Mouse (Mus musculus): ENCODE data around the gene Tspan3. TPM values are rescaled to one million over a fixed set of nuclear protein-coding genes. Genes with fewer than 3 reads are reported as not detected.

Gene Tspan3
- total RNA-seq (2021): 100 to 1,000 TPM; 112 to 141 TPM
- long read RNA-seq, experiment 1, transcript Tspan3-201 (7 exons, 1,716 nt): major isoform, 174 of 177 reads
- long read RNA-seq, experiment 1, partial matches to known transcripts: 2 of 177 reads
- long read RNA-seq, experiment 1, other reads (novel, unspliced or antisense): 1 of 177 reads
- long read RNA-seq, experiment 2, transcript Tspan3-201 (7 exons, 1,716 nt): major isoform, 469 of 493 reads
- long read RNA-seq, experiment 2, partial matches to known transcripts: 6 of 493 reads
- long read RNA-seq, experiment 2, other reads (novel, unspliced or antisense): 18 of 493 reads

DNA sequence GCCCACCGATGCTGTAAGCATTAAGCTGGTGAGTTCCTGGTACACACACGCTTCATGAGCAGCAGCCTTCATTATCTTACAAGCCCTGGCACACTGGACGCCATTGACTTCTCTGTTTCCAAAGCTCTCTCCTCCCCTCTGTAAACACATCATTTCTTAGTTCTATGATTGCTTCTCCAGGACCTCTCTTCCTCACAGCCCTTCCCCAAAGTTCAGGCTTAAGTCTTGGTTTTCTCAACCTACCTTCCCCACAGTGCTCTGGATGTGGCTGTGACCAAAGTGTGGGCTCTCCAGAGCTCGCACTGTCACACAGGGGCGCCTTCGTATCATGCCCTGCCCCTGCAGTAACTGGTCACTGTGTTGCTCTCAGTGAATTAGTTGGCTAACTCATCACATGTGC lies at the start of gene Tspan3:
Gene Tspan3 (minus strand): TSS at position 101 of the 400 bp plus-strand sequence.
- no peak for DNase-seq (ENCODE audit: low spot score in 2 of 2)

DNA sequence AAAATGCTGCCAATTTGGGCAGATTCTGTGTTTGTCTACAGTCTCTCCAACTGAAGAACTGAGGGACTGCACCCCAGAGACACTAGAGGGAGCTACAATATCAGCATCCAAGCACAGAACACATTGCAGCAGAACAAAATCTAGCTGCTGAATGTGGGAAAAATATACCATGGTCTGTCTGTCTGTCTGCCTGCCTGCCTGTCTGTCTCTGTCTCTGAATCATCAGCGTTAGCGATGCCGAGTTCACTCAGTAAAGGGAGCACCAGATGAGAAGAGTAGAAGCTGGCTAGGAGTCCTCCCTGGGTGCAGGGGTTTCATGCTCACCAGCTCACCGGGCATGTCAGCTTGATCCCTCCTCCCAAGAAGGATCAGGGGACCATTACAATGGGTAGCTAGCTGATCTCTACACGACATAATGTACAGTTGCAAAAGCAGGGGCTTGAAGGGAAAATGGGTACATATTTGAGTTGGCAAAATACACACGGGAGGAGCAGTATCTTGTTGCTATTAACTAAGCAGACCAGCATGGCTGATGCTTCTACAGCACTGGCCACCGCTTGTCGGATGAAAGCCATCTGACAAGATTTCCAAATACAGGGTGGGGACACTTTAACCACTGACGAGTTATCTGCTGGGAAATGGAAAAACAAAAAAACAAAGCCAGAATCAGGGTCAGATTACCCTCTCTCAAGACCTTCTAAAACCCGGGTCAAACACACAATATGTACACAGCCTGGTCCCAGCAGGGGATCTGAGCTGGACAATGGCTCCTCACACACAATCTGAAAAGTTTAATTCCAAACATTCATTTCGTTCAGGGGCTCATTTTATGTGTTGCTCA lies 48.4 kb upstream of the Tspan3 start:
- peak in 1 of 2 experiments; percentile 26 for DNase-seq (ENCODE audit: low spot score in 2 of 2)

DNA sequence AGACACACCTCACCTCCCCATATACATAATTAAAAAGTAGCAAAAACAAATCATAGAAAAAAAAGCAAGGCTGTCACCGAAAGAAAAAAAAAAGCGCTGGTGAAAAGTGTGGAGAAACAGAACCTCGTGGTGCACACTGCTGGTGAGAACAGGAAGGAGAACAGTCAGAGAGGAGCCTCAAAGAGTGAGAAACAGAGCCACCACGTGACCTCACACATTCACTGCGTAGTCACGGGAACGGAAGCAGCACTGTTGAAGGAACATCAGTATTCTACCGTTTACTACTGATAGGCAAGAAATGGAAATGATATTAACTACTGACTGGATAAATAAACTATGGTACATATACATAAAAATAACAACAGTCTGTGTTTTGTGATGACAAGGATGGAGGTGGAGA lies 43.5 kb upstream of the Tspan3 start:
- no peak for DNase-seq (ENCODE audit: low spot score in 2 of 2)

DNA sequence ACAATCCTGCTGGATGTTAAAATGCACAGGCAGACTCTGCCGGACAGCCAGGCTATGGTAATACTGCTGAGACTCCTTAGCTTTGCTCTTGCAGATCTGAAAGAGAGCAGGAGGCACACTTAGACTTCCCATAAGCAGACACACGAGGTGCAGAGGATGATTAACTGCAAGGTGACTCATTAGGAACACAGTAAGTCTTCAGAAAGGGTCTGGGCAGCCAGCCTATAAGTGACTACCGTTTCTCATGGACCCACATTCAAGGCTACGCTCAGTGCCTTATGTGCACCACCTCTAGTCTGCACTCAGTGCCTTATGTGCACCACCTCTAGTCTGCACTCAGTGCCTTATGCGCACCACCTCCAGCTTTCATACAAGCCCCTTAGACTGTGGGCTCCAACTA lies 42.2 kb upstream of the Tspan3 start:
- no peak for DNase-seq (ENCODE audit: low spot score in 2 of 2)

DNA sequence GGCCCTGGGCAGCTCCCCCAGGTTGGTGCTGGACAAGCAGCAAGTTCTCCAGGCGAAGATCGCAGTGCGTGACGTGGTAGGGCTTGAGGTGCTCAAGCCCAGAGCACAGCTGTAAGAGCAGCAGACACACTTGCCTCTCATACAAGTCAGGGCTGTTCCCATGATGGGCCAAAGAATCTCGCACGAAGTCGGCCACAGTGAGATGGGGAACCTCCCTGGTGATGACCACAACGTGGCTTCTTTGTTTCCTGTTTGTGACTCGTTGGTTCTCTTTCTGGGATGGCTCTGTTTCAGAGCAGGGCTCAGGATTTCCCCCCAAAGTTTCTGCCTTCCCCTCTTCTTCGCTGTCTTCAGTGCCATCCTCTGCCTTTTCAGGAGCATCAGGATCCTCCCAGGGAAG lies 41.8 kb upstream of the Tspan3 start:
- DNase-seq (ENCODE audit: low spot score in 2 of 2): no peak

DNA sequence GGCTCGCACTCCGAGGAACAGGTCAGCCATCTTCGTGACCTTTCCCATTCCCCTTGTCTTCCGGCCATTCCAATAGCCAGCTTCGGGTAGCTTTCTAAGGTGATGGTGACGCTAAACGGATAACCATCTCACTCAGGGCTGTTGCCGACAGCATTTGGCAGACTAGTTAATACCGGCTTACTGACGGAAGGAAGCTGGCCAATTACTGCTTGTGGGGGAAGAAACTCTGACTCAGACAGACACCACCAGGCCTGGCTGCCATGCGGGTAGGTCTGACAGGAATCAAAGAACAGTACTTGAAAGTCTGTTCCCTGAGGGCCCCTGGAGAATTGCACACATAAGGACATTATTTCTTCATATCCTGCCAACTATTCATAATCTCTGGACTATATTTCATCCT lies 40.1 kb upstream of the Tspan3 start:
- no peak for DNase-seq (ENCODE audit: low spot score in 2 of 2)

DNA sequence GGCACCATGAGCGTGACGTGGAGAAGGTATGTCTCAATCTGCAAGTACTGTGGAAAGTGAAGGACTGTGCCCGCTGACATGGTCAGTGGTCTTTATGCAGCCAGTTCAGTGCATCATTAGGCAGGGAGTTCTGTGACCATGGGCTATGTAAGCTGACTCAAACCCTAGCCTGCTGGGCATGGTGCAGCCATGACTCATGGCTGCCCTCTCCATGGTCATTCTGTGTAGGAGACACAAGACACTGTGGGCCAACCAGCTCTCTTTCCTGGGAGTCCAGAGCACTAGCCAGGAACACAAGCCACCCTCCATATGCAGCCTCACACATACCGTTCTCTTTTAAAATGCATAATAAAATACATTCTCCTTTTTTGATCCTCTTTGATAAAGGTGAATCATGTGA lies 39.0 kb upstream of the Tspan3 start:
- DNase-seq (ENCODE audit: low spot score in 2 of 2): no peak

DNA sequence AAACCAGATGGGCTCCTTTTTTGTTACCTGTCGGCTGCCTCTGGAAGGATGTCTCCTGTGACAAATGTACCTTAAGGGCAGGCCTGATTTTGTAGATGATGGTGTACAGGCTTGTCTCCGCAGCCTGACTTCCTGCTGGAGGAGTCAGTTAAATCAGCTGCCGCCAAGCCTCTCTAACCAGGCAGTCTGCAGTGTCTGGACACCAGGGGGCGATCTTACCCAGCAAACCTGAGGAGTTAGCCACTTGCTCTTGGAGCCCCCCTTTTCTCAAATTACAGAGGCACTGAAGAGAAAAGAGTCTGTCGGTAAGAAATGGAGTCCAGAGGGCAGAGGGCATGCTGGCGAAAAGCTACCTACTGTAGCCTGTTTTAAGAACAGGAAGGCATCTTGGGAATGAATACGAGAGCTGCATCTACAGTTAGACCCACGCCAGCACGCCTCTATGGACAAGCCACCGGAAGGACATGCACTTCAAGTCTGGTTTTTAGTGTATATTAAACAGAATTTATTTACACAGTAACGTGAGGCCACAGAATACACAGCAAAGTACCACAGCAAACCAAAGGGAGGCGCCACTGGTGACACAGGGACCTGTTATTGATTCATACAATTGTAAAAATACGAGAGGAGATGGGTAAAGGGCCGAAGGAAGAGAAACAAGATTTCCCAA lies 35.5 kb upstream of the Tspan3 start:
- DNase-seq (ENCODE audit: low spot score in 2 of 2): peak; percentile 81 to 83

DNA sequence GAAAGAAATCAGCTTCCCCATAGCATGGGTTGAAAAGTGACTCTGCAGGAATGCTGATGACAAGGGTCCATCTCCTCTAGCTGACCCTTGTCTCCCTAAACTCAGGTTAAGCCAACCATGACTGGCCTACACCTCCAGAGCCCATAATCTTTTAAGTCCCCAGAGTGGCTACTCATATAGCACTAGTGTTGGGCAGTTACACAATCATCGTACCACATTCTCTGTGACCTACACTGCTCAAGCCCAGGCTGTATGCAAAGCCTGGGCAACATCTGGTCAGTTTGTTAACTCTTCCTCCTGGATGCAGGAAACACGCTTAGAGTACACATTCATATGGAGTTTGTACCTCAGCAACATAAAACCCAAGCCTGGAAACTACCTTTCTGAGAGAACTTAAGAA lies 34.9 kb upstream of the Tspan3 start:
- no peak for DNase-seq (ENCODE audit: low spot score in 2 of 2)

DNA sequence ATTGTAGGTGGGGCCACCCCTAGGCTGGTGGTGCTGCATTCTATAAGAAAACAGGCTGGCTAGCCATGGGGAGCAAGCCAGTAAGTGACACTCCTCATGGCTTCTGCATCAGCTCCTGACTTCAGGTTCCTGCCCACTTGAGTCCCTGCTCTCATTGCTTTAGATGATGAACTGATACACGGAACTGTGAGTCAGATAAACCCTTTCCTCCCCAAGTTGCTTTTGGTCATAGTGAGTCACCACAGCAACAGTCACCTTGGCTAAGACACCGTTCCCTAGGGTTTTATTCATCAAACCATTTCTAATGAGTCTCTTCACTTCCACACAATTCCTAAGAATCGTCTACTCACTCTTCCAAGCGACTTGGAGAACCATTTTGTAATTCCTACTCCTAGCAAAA lies 31.6 kb upstream of the Tspan3 start:
- DNase-seq (ENCODE audit: low spot score in 2 of 2): no peak

DNA sequence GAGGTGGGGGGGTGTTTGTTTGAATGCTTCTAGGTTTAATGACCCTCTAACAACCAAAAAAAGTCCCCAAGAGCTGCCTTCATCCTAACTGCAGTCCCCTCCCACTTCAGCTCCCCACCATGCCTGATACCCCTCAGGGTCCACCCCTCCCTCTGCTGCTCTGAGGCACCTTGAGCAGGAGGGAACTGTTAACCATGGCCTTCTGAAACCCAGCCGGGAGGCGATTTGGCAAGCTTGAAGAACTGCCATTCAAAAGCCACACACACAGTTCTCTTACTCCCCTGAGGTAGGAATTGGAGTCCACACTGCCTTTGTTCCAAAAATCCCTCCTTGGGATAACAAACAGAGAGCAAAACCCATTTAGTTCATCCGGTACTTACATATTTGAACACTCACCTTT lies 29.9 kb upstream of the Tspan3 start:
- DNase-seq (ENCODE audit: low spot score in 2 of 2): no peak

DNA sequence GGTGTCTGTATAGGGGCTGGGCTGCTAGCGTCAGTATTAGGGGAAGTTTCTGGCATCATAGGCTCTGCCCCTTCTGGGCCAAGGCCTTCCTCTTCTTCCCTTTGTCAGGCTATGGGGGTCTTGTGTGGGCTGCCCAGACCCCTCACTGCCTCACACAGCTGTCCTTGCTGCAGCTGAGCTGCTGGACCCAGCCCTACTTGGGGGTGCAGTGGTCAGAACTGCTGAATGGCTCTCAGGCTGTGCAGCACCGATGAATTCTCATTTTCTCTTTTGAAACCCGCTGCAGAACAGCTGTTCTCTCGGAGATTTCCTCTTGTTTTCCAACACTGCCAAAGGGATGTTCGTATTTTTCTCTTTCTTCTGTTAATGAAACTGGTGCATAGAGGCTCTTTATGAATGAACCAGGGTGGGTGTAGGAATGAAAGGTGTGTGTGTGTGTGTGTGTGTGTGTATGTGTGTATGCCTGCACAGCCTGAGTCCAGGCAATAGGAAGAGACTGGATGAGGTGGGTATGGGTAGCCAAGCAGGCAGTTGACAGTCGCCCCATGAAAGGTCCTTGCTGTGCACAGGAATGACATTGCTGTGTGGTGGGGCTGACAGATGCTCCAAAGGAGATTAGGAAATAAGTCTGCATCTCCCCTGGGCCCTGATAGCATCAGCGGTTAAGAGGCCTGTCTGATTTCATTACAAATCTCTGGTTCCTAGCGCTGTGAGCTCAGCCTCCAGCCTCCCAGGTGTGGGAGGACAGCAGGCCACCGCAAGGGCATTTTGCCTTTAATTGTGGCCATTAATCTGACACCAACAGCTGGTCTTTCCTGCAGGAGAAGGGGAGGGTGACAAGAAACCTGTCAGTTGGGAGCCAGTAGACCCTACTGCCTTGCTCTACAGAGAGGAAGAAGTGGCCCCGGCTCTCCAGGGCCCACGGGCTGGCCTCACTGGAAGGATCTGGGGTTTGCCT lies 26.5 kb upstream of the Tspan3 start:
- no peak for DNase-seq (ENCODE audit: low spot score in 2 of 2)

DNA sequence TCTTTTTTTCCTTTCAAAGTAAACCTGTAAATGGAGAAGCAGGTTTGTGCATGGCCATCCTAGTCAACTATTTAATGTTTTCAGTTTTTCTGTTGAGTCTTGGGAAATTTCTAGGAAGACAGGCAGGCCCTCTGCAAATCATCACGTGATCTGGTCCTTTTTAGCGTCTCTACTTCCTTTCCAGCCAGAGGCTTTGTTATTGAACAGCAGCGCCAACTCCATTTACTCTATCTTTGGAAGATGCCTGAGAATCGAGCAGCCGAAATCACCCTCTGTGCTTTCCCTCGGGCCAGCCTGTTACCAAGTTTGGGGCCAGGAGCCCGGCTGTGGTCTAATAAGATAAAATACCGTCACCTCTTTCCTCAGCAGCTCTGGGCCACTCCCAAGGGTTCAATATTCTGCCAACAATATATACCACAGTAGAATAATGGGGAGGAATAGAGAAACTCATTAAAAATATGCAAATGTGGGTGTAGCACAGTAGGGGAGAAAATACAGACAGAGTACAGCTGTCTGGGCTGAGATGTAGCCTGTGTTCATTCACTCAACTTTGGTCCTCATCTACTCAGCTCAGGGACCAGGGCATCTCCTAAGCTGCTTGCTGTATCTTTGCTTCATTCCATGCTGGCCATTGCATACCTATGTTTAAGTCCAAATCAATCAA lies 15.0 kb upstream of the Tspan3 start:
- DNase-seq (ENCODE audit: low spot score in 2 of 2): no peak

DNA sequence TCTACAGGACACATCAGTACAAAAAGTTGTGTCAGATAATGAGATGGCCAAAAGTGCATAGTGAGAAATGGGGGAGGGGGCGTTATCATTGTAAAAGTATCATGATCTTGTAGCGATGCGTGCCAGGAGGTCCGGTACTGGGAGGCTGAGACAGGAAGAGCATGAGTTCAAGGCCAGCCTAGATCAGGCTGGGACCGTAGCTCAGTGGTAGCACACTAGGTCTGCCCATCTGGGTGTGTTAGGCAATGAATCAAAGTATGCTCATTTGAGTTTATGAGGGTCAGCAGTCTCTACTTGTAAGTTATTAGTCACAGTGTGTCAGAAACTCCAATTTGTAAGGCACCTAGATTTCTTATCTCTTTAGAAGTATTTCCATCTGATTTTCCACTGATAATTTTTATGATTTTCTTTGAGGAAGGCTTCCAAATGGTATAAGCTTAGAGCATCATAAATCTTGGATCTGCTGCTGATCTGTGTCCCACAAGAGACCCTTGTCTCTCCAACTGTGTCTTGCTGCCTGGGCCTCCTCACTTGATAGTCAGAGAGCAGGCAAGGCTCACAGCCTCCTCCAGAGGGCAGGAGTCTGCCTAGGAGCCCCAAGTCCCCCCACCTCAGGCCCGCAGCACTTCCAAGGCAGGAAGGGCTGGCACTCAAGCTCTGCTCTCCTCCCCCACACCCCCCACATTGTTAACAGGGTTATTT lies 14.3 kb upstream of the Tspan3 start:
- DNase-seq (ENCODE audit: low spot score in 2 of 2): no peak

DNA sequence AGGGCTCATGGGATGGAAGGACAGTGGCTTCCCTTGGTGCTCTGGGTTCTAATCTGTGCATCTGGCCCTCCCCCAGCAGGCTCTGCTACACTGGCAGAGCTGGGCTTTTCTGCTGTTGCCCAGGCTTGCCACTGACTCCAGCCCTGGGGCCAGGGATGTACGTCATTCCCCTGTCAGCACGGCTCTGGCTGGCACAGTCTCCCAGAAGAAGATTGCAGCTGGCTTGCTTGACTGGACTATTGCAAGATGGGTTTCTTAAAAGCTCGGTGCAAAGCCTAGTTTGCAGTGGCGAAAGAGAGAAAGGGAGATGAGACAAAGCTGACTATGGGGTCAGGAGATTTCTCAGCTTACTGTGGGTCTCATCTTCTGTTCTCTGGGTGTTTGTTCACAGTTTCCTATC lies 12.1 kb upstream of the Tspan3 start:
- DNase-seq (ENCODE audit: low spot score in 2 of 2): no peak

DNA sequence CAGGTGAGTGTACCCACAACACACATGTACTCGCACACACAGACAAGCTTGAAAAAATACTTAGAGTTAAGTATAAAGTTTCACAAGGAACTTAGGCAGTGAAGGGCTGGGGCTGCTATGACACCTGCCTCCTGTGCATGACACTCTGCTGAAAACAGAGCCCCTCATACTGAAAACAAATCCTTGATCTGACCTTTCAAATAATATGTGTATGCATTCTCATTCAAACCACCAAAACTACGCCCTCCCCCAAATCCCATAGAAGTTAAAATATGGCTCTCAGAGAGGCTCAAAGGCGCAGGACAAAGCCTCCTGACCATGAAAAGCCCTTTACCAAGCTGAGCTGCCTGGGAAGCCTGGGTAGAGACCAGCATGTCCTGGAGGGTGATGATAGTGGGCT lies 10.0 kb upstream of the Tspan3 start:
- no peak for DNase-seq (ENCODE audit: low spot score in 2 of 2)

DNA sequence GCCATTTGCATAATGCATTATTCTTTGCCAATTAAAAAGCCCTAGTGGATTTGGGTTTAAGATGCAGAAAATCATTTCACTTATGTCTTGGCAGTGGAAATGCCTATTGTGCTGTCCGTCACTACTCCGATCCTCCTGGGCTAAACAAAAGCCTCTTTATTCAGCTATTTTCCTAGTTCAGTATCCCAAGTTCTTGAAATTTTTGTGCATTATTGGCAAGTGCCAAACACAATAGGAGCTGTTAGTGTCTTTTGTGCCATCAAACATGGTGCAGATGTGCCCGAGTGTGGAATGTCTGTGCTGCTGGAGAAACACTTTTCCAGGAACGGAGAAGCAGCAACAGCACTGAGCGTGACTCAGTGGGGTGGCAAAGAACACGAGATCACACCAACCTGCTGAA lies 2.4 kb upstream of the Tspan3 start:
- DNase-seq (ENCODE audit: low spot score in 2 of 2): no peak

DNA sequence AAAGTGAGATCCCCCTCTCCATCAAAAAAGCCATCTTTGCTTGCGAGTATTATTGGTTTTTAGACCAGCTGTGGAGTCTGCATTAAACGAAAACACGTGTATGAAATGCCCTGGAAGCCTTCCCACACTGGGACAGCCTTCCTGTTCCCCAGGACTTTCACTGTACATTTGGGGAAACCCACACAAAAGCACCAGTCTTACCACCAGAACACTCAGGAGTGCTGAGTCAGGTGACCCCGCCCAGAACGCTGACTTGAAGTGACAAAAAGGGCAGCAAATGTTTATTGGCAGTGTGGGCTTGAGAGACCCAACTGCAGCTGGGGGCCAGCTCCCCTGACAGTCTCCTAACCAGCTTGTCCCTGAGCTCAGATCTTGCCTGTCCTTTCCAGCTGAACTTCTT lies 884 bp upstream of the Tspan3 start:
- no peak for DNase-seq (ENCODE audit: low spot score in 2 of 2)

DNA sequence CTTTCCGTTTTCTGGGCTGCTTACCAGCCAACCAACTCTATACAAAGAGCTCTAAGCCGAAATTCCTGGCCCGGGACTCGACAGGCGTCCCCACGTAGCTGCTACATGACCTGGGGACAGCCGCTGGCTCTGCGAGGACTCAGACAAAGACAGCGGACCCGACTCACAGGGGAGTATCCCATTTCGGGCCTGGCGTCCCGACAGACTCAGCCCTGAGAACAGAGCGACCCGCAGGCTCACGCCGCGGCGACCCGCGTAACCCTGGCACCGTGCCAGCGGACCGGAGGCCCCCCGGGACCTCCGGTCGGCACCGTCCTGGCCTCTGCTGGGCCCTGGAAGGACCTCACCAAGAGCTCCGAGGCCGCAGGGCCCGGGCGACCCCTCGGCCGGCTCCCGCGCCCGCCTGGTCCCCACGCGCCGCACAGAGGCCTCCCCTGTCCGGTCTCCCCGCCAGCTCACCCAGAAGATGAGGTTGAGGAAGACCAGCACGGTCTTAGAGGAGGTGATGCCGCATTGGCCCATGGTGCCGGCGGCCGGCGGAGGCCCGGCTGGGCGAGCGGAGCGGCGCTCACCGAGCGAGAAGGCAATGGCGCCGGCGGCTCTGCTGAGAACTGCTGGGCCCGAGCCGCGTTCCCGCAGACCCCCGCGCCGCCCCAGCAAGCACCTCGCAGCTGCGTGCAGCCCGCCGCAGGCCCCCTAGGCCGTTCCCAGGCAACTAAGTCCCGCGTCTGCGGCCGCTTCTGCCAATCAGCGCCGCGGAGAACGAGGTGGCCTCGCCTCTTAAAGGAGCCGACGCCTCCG lies 4.7 kb downstream of the Tspan3 start:
- peak; percentile 80 to 84 for DNase-seq (ENCODE audit: low spot score in 2 of 2)
